Mouse (Mus musculus) adrenal gland (tissue): ENCODE results near the gene Setd5.

ENCODE experiments used
- intact Hi-C: fragments of 180-260 bp; cut with DNase I; formaldehyde crosslinking; loops from one replicate; pipeline ENCODE4 v1.15.1; 2025

The Setd5 gene

DNA sequence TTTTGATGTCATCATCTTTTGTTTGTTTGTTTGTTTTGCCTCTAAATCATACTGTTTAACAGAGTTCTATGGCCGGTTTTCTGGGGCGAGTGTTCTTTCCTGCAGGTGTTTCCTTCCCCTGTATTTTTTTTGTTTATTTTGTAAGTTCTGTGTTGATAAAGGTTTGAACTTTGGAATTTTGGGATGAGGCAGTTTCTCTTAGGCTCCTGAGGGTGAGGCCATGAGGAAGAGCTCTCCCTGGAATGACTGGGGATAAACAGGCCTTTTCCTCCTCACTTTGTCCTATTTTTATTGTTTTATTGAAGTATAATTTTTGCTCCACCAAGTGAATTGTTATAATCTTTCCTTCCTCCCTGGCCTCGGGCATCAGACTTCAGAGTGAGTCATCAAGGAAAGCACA lies 24.2 kb upstream of the Setd5 start:
- intact Hi-C loops: loop anchor here (5.0 kb wide), 1 partner anchor 54 kb away; no protein-coding TSS in a partner anchor

- intact Hi-C loops: loop anchor here (5.0 kb wide), 1 partner anchor 53 kb away; no protein-coding TSS in a partner anchor
These were observed 22.5 kb upstream of the Setd5 start for GRCm38 (mm10) chr6:113054552-113055107.

GRCm38 (mm10) chr6:113060892-113061563 lies 16.1 kb upstream of the Setd5 start:
- intact Hi-C loops: no loop called here

DNA sequence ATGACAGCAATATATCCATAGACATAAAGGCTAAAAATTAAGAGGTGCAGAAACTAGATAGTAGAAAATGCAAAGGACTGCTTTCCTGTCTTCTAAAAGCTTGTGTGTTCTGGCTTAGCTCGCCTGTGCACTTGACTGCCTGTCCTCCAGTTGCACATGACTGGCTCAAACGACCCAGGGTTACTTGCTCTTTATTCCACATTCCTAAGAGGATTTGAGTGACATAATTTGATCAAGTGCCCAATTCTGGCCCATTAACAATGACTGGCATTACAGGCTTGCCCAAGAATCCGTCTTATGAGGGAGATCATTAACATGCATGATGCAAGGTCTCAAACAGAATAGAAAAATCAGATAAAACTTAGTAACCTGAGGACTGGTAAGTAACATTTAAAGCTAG lies 14.9 kb upstream of the Setd5 start:
- intact Hi-C loops: no loop called here

DNA sequence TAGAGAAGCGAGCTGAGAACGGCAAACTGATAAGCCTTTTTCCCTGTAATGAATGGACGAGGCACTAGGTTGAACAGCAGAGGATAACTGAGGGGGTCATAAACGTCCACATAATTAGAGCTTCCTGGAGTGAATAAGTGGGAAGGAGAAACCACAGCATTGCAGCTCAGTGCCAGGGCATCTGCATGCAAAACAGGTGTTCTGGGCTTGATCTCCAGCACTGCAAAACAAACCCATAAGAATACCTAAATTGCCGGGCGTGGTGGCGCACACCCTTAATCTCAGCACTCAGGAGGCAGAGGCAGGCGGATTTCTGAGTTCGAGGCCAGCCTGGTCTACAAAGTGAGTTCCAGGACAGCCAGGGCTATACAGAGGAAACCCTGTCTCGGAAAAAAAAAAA lies 13.8 kb upstream of the Setd5 start:
- intact Hi-C loops: no loop called here

GRCm38 (mm10) chr6:113065186-113065585 lies 12.0 kb upstream of the Setd5 start:
- intact Hi-C loops: loop anchor here (5.0 kb wide), 1 partner anchor 47 kb away; no protein-coding TSS in a partner anchor

- intact Hi-C loops: loop anchor here (5.0 kb wide), 1 partner anchor 43 kb away; no protein-coding TSS in a partner anchor
These were observed 8.0 kb upstream of the Setd5 start for GRCm38 (mm10) chr6:113069154-113069553.

DNA sequence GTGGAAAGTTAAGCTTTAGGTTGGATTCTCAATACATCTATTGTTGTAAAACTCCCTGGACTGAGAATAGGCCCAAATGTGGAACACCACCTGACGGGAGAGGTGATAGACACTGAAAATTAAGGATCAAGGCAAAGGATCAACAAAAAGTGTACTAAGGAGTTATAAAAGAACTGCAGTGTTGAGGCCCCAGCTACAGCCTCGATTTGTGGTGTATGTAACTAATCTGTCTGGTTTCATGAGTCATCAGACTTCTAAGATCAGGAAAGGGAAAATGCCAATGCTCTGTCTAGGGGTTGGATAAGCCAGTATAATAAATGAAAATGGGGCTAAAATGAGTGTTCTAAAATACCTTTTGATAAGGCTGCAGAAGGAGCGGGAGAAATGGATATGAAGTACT lies 1.9 kb upstream of the Setd5 start:
- intact Hi-C loops: no loop called here

GRCm38 (mm10) chr6:113076012-113076685 lies 1.0 kb upstream of the Setd5 start:
- intact Hi-C loops: no loop called here

DNA sequence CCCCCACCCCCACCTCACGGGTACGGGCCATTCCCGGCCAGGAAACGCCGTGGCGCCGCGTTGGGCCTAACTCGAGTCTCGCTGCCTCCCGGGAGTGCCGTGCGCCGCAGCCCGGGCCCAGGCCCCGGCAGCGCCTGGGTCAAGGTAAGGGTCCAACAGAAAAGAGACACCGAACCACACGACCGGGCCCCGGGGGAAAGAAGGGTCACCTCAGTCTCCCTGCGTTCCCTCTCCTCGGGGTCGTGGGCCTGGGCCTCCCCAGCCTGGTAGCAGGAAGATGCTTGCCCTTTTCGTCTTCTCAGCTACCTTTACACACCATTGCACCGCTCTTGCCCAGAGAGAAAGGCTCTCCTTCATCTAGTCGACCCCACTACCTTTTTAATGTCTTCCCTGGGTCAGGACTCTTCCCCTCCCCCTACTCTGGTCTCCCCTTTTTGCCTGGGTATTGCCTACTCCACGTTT lies 435 bp downstream of the Setd5 start:
- intact Hi-C loops: no loop called here

GRCm38 (mm10) chr6:113078031-113078721 lies 1.0 kb downstream of the Setd5 start:
- intact Hi-C loops: no loop called here

DNA sequence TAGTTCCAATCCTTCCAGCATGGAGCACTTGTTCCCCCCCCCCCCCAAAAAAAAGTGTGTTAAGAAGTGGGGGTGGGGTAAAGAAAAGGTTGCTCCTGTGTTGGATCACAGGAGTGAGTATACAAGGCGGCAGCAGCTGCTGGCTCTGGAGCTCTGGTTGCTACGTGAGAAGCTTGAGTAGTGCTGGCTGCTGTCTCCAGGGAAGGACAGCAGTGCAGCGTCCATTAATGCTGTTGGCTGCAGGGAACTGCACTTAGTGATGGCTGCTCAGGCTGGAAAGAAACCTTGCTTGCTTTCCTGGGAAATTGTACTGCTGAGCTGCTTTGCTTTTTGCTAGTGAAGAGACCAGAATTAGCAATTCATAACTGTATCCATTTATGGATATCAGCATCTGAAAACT lies 2.3 kb downstream of the Setd5 start:
- intact Hi-C loops: no loop called here

GRCm38 (mm10) chr6:113082229-113082628 lies 5.1 kb downstream of the Setd5 start:
- intact Hi-C loops: no loop called here

GRCm38 (mm10) chr6:113084590-113084989 lies 7.4 kb downstream of the Setd5 start:
- intact Hi-C loops: no loop called here

- intact Hi-C loops: no loop called here
These were observed 16.0 kb downstream of the Setd5 start for GRCm38 (mm10) chr6:113093206-113093605.

GRCm38 (mm10) chr6:113095547-113095946 lies 18.4 kb downstream of the Setd5 start:
- intact Hi-C loops: no loop called here

- intact Hi-C loops: no loop called here
These were observed 20.5 kb downstream of the Setd5 start for GRCm38 (mm10) chr6:113097662-113098061.

- intact Hi-C loops: no loop called here
These were observed 22.6 kb downstream of the Setd5 start for GRCm38 (mm10) chr6:113099640-113100289.

DNA sequence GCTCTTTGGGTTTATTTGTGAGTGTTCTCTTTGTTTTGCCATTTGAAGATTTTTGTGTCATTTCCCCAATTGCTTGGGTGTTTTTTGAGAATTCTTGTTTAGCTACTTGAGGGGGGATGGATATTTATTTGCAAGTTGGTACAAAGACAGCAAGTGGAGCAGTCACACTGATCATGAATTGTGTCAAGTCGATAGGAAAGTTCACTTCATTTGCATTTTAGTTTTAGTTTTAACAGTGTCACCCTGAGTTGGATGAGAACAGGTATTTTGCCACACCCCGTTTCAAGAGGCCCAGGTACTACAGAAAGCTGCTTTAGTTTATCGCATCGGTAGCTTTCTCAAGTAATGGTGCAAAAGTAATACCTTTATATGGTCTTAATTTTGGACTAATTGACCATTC lies 25.4 kb downstream of the Setd5 start:
- intact Hi-C loops: no loop called here

GRCm38 (mm10) chr6:113103765-113104164 lies 26.6 kb downstream of the Setd5 start:
- intact Hi-C loops: loop anchor here (2.0 kb wide), 1 partner anchor 65 kb away; no protein-coding TSS in a partner anchor

- intact Hi-C loops: loop anchor here (5.0 kb wide), 1 partner anchor 57 kb away; no protein-coding TSS in a partner anchor
These were observed 32.2 kb downstream of the Setd5 start for GRCm38 (mm10) chr6:113109378-113109777.
